13 mouse cellular contexts compared by ENCODE assay signal in the genomic region with DNA sequence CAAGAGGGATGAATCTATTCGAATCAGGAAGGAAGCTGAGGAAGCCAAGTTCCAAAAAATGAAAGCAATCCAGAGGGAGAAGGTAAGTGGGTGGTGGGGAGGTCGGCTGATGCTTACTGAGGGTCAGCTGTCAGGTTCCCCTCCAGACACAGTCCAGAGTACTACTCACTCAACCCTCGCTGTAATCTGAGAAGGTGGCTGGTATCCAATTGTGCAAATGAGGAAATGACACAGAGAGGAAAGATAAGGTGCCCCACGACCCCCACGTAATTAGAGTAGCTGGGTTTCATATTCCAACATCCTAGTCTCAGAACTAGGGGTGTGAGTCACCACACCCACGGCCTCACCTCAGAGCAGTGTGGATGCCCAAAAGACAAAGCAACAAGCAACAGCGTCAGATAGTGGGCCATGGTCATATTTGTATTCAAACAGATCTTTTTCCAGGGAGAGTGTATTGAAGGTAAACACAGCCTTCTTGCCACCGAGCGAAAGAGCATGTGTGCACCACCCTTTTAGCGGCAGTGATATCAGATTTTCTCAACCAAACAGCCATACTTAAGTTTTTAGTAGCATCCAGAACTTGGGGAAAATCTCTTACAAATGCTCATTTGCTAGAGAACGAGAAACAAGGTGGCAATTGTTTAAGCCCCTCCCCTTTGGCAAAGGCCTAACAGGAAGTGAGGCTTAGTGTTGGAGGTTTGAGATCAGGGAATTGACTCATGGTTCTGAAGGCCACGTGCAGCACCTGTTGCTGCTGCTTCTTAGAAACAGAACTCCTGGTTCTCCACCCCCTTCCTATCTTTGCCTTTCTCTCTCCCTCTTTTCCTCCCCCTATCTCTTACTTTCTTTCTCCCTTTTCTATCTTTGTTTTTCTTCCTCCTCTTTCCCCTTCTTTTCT. TPM values are rescaled to one million over a fixed set of nuclear protein-coding genes. Genes with fewer than 3 reads are reported as not detected.
DNase-seq lines count a peak whose midpoint lies in the region; ATAC-seq and TF ChIP-seq lines count a peak whose summit lies in the region.
"Had no signal": no experiment of that assay in that cellular context is flagged by ENCODE, and none has a peak within 500 bp of the region (broad histone marks: within the 10 kb centered on the region; RNA-seq: fewer than 3 reads in every experiment).

No protein-coding gene starts in this region.

- 20% methylated on average over 12 of the region's 12 CpGs for WGBS in heart, embryonic 16.5 days
- WGBS in intestine, embryonic 15.5 days, result 33% methylated on average over 12 of the region's 12 CpGs
- 67% methylated on average over 12 of the region's 12 CpGs for WGBS in forebrain, embryonic 11.5 days

- intact Hi-C loops in heart, postnatal 36 days (cut with DNase I), result no loop called here
- intact Hi-C loops in left cerebral cortex, adult 2 months (cut with DNase I), result loop anchor here (10.0 kb wide), 1 partner anchor 292 kb away; no protein-coding TSS in a partner anchor

- H3K4me1 ChIP-seq in heart, embryonic 16.5 days (ENCODE audit: control insufficient read depth, insufficient read depth, low read length), result peaks cover 16% of the 10 kb centered on the region
- 0 out of 2 replicates have a peak, but pooled peaks cover 2% of the 10 kb centered on the region for H3K4me1 ChIP-seq in intestine, embryonic 15.5 days (replicated peaks)
- no peaks in the 10 kb centered on the region for H3K4me1 ChIP-seq in forebrain, embryonic 11.5 days (replicated peaks; ENCODE audit: control insufficient read depth, insufficient read depth, low read length)
- H3K4me1 ChIP-seq: hindbrain, embryonic 15.5 days had no signal

- H3K27me3 ChIP-seq in heart, embryonic 16.5 days (ENCODE audit: control insufficient read depth, insufficient read depth, low read length), result no peaks in the 10 kb centered on the region
- no peaks in the 10 kb centered on the region for H3K27me3 ChIP-seq in intestine, embryonic 15.5 days (replicated peaks)
- H3K27me3 ChIP-seq in forebrain, embryonic 11.5 days (ENCODE audit: control insufficient read depth, insufficient read depth, low read length), result no peaks in the 10 kb centered on the region
- H3K27me3 ChIP-seq: hindbrain, embryonic 15.5 days had no signal

- no peak overlapping the region for H3K9ac ChIP-seq in heart, embryonic 16.5 days (ENCODE audit: low read length)
- H3K9ac ChIP-seq in intestine, embryonic 15.5 days, result no peak overlapping the region
- H3K9ac ChIP-seq in forebrain, embryonic 11.5 days (ENCODE audit: low read length), result no peak overlapping the region
- H3K9ac ChIP-seq: forebrain, postnatal 0 days; hindbrain, embryonic 15.5 days had no signal

- DNase-seq in heart, postnatal 36 days, result no peak
- peak; percentile 93 for DNase-seq in 416B (ENCODE audit: low read depth)
- peak; percentile 40 for DNase-seq in Muller cell, postnatal 12 days (ENCODE audit: inconsistent ontology term)
- DNase-seq in frontal cortex, postnatal 36 days (ENCODE audit: low spot score in 2 of 2), result no peak
- DNase-seq in left cerebral cortex, adult 2 months (ENCODE audit: extremely low spot score in 1 of 2, low spot score in 2 of 2), result no peak
- no peak for DNase-seq in forebrain, embryonic 11.5 days (ENCODE audit: low spot score)
- DNase-seq: right cerebral cortex, postnatal 14 days; thymus, postnatal 36 days had no signal

- no peak for TF ChIP-seq CTCF in left cerebral cortex, adult 2 months (IDR thresholded peaks at IDR 0.05)

- no peak overlapping the region for H3K4me3 ChIP-seq in heart, embryonic 16.5 days (ENCODE audit: low read length)
- no peak overlapping the region for H3K4me3 ChIP-seq in intestine, embryonic 15.5 days (replicated peaks)
- no peak overlapping the region for H3K4me3 ChIP-seq in left cerebral cortex, adult 2 months
- H3K4me3 ChIP-seq in forebrain, embryonic 11.5 days (ENCODE audit: low read depth, low read length), result no peak overlapping the region
- H3K4me3 ChIP-seq: hindbrain, embryonic 15.5 days had no signal

- H3K9me3 ChIP-seq in heart, embryonic 16.5 days (replicated peaks; ENCODE audit: control insufficient read depth, low read length), result no peaks in the 10 kb centered on the region
- H3K9me3 ChIP-seq in intestine, embryonic 15.5 days, result no peaks in the 10 kb centered on the region
- no peaks in the 10 kb centered on the region for H3K9me3 ChIP-seq in forebrain, embryonic 11.5 days (ENCODE audit: control insufficient read depth, low read length)
- H3K9me3 ChIP-seq: hindbrain, embryonic 15.5 days had no signal

- H3K36me3 ChIP-seq in heart, embryonic 16.5 days (ENCODE audit: control insufficient read depth, insufficient read depth), result no peaks in the 10 kb centered on the region
- no peaks in the 10 kb centered on the region for H3K36me3 ChIP-seq in intestine, embryonic 15.5 days
- no peaks in the 10 kb centered on the region for H3K36me3 ChIP-seq in forebrain, embryonic 11.5 days (ENCODE audit: control insufficient read depth, insufficient read depth, low read length)
- H3K36me3 ChIP-seq: G1E; hindbrain, embryonic 15.5 days had no signal

- peak; percentile 85 for ATAC-seq in heart, embryonic 16.5 days (replicated peaks; ENCODE audit: extremely low read depth, insufficient read depth, low FRiP score)
- peak; percentile 41; the same call in 1 of the 2 replicates for ATAC-seq in intestine, embryonic 15.5 days
- ATAC-seq in forebrain, embryonic 11.5 days (replicated peaks; ENCODE audit: low FRiP score), result no peak
- ATAC-seq: forebrain, postnatal 0 days had no signal

- peak overlapping the region; percentile 67 for H3K27ac ChIP-seq in heart, embryonic 16.5 days (ENCODE audit: low read length)
- no peak overlapping the region for H3K27ac ChIP-seq in intestine, embryonic 15.5 days
- no peak overlapping the region for H3K27ac ChIP-seq in left cerebral cortex, adult 2 months
- H3K27ac ChIP-seq in forebrain, embryonic 11.5 days (ENCODE audit: low read depth, low read length), result no peak overlapping the region
- H3K27ac ChIP-seq: hindbrain, embryonic 15.5 days had no signal

- H3K4me2 ChIP-seq in heart, embryonic 16.5 days (ENCODE audit: low read depth, low read length), result peak overlapping the region; percentile 40; the same call in 1 of the 2 replicates
- no peak overlapping the region for H3K4me2 ChIP-seq in intestine, embryonic 15.5 days (replicated peaks)
- H3K4me2 ChIP-seq in forebrain, embryonic 11.5 days (ENCODE audit: low read depth, low read length, severe bottlenecking), result no peak overlapping the region
- H3K4me2 ChIP-seq: hindbrain, embryonic 15.5 days had no signal

RNA-seq across cellular contexts. Expression of a gene that starts 28.4 kb away (rescaled TPM):
- polyA plus RNA-seq in heart, embryonic 16.5 days (2015; fragmentation: Nextera tagmentation; extraction: Ambion mirVana), result 2.6 and 6.4 TPM in 2 replicates
- total RNA-seq in heart, postnatal 36 days (2021), result 1 to 10 TPM in 1 of 2 experiments, under 1 TPM in 1; 0.56 to 1.2 TPM
- 6.4 and 6.7 TPM in 2 replicates for polyA plus RNA-seq in intestine, embryonic 15.5 days (2015; fragmentation: Nextera tagmentation; extraction: Ambion mirVana)
- total RNA-seq in left cerebral cortex, adult 2 months (2021), result under 1 TPM; 0.42 to 0.54 TPM
- polyA plus RNA-seq in forebrain, embryonic 11.5 days (2014; fragmentation: Nextera tagmentation; extraction: Ambion mirVana), result 0.16 and 0.19 TPM in 2 replicates
- total RNA-seq: G1E had no signal
- polyA plus RNA-seq: G1E had no signal

RNA-seq across cellular contexts. Expression of a gene that starts 57.5 kb away (rescaled TPM):
- polyA plus RNA-seq in heart, embryonic 16.5 days (2015; fragmentation: Nextera tagmentation; extraction: Ambion mirVana), result 157 and 166 TPM in 2 replicates
- 100 to 1,000 TPM; 271 to 297 TPM for total RNA-seq in heart, postnatal 36 days (2021)
- polyA plus RNA-seq in intestine, embryonic 15.5 days (2015; fragmentation: Nextera tagmentation; extraction: Ambion mirVana), result 109 and 113 TPM in 2 replicates
- total RNA-seq in left cerebral cortex, adult 2 months (2021), result 10 to 100 TPM; 66.7 to 72.8 TPM
- polyA plus RNA-seq in forebrain, embryonic 11.5 days (2014; fragmentation: Nextera tagmentation; extraction: Ambion mirVana), result 106 and 107 TPM in 2 replicates

Comparison
In these comparisons a context has a peak if more than half of its experiments do, and no peak if none do; other contexts are left out.
1. DNase-seq: peak in 416B (single experiment) and Muller cell, postnatal 12 days (single experiment); none in heart, postnatal 36 days (0 of 2), frontal cortex, postnatal 36 days (0 of 2), left cerebral cortex, adult 2 months (0 of 2) and forebrain, embryonic 11.5 days (single experiment).